16 mouse cellular contexts compared by ENCODE assay signal in the genomic region with DNA sequence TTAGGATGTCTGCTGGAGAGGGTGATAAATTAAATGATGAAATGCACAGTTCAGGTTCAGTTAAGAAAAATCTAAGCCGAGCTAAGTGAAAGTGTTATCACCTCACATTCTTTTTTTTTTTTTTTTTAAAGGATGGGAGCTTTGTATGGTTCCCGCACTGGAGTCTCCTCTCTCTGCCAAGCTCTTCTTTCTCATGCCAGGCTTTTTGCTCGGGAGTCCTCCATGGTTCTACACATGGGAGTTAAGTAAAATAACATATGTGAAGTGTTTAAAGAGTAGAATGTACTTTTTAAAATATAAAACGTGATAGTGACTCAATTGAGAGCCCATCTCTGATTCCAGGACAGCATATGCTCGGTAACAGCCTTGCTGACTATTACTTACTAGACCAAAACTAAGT.
"Had no signal": no experiment of that assay in that cellular context is flagged by ENCODE, and none has a peak within 500 bp of the region (broad histone marks: within the 10 kb centered on the region; RNA-seq: fewer than 3 reads in every experiment).

No protein-coding gene starts in this region.

- DNase-seq: retina, postnatal 1 day; right cerebral cortex, adult 18-20 months; right cerebral cortex, postnatal 14 days; right cerebral cortex, postnatal 25 days; right cerebral cortex, postnatal 4 days; spleen, adult 18-20 months; thymus, adult 18-20 months; thymus, adult 2 months; thymus, postnatal 14 days; thymus, postnatal 25 days; thymus, postnatal 36 days; thymus, postnatal 4 days had no signal

- H3K4me2 ChIP-seq: neural tube, embryonic 13.5 days; neural tube, embryonic 15.5 days; stomach, embryonic 15.5 days had no signal

- H3K4me1 ChIP-seq: neural tube, embryonic 13.5 days; neural tube, embryonic 15.5 days; stomach, embryonic 15.5 days had no signal

- H3K9ac ChIP-seq: neural tube, embryonic 13.5 days; neural tube, embryonic 15.5 days; stomach, embryonic 15.5 days had no signal

- H3K36me3 ChIP-seq: neural tube, embryonic 13.5 days; neural tube, embryonic 15.5 days; stomach, embryonic 15.5 days had no signal

- H3K4me3 ChIP-seq: neural tube, embryonic 13.5 days; neural tube, embryonic 15.5 days; stomach, embryonic 15.5 days had no signal

- H3K27ac ChIP-seq: neural tube, embryonic 13.5 days; neural tube, embryonic 15.5 days; stomach, embryonic 15.5 days; stomach, postnatal 0 days had no signal

- H3K27me3 ChIP-seq: neural tube, embryonic 13.5 days; neural tube, embryonic 15.5 days; stomach, embryonic 15.5 days had no signal

- H3K9me3 ChIP-seq: neural tube, embryonic 13.5 days; neural tube, embryonic 15.5 days; stomach, embryonic 15.5 days had no signal
